Mouse (Mus musculus) right cerebral cortex, adult 18-20 months (tissue): ENCODE measurements around the gene Inip.

Experiments used
- DNase-seq: peaks from one replicate; pipeline ENCODE4 v3.0.0; 2022; ENCODE audit warnings: mixed read lengths

The Inip gene

DNA sequence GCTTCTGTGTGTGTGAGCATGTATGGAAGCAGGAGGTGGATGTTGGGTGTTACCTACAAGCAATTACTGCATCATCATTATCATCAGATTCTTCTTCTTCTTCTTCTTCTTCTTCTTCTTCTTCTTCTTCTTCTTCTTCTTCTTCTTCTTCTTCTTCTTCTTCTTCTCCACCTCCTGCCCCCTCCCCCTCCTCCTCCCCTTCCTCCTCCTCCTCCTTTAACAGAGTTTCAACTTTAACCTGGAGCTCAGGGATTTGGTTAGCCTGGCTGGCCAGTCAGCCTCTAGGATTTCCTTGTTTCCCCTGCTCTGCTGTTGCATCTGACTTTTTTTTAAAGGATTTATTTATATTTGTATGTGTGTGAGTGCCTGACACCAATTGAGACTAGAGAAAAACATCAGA, at the start of gene Inip:
Inip (minus strand) TSS at position 101 of the 400 bp plus-strand sequence.
- no peak for DNase-seq

DNA sequence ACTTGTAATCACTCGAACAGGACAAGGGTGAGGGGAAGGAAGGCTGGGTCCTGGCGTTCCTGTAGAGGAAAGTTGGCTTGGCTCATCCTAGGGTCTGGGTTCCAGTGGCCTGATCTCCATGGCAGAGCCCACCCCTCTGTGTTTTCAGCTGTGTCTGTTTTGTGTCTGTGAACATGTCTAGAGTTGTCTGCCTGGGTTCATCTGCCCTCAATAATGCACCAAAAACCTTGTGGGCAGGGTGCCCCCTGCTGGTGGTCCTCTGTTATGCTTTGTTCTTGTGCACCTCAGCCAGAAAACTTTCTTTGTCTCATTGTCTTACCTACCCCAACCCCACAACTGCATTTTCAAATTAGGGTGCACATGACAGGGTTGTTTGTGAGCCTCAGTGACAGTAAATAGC, 48.8 kb upstream of the Inip start:
- DNase-seq: peak; percentile 64

DNA sequence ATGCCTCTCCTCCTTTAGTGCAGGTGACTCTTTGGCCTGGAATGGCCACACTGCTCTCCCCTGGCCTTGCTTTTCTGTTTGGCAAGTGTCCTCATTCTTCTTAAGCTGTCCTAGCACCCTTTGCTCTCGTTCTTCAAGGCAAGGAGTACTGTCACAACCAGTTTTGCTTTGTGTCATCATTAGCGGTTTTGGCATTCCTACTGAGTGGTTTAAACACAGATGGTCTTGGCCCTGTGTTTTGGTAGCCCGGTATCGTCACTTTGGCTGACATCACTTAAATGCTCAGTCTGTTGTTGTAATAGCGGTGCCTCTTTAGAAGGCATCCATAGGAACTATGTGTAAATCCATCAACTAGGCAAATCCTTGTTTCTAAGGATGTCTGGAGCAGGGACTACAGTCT, 46.1 kb upstream of the Inip start:
- no peak for DNase-seq

GRCm38 (mm10) chr4:59845245-59845637, 43.9 kb upstream of the Inip start:
- DNase-seq: no peak

- no peak for DNase-seq
Observed at GRCm38 (mm10) chr4:59844460-59845244, 43.3 kb upstream of the Inip start.

- no peak for DNase-seq
Observed at GRCm38 (mm10) chr4:59837659-59838058, 36.3 kb upstream of the Inip start.

DNA sequence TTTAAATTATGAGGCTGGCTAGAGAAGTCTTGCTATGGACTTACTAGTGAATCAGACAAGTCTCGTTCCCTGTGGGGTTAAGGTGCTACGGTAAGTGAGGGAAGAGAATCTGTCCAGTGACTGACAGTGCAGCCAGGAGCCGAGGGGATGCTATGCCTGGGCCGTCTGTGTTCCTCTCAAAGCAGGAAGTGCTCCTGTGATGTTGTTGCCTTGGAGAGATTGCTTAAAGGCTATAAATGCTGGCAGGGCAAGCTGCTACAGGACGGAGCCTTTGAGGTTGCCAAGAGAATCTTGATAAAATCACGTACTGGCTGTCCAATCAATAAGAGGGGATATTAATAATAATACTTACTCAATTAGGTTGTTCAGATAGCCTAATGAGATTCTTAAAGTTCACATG, 31.4 kb upstream of the Inip start:
- DNase-seq: no peak

- DNase-seq: no peak
Observed at GRCm38 (mm10) chr4:59831038-59831437, 29.6 kb upstream of the Inip start.

GRCm38 (mm10) chr4:59829072-59829471, 27.7 kb upstream of the Inip start:
- DNase-seq: peak; percentile 38

- DNase-seq: no peak
Observed at GRCm38 (mm10) chr4:59826381-59826780, 25.0 kb upstream of the Inip start.

- peak; percentile 70 for DNase-seq
Observed at GRCm38 (mm10) chr4:59825634-59826033, 24.2 kb upstream of the Inip start.

- no peak for DNase-seq
Observed at GRCm38 (mm10) chr4:59824860-59825259, 23.5 kb upstream of the Inip start.

GRCm38 (mm10) chr4:59823470-59823869, 22.1 kb upstream of the Inip start:
- peak; percentile 80 for DNase-seq

DNA sequence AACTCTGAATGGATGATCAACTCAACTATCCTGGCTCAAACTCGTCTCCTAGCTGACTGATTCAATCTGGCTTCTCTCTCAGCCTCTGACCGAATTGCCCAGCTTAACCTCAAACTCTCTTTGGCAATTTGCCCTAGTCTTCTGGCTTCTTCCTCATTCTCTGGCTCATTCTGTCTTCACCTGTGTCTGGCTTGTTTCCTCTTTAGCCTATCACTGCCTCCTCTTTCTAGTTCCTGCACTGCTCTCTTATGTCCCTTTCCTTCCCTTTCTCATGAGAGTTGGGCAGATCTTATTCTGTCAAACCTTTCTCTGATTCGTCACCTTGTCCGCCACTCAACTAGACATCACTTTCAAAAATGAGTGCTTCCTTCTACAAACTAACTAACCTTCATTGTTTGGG, 20.7 kb upstream of the Inip start:
- DNase-seq: no peak

DNA sequence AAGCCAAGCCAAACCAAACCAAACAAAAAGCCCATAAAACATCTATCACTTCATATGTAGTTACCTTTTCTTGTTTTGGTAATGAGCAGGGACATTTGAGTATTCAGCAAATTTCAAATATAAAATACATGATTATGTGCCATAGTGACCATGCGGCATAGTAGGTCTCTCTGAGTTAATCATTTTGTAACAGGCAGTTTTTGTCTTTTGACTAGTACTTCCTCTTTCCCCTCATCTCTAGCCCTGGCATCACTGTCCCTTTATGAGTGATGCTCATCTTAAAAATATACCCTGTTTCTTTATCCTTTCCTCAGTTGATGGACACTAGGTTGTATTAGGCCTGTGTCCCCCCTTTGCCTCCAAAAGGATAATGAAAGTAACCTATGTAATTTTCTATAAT, 20.1 kb upstream of the Inip start:
- no peak for DNase-seq

DNA sequence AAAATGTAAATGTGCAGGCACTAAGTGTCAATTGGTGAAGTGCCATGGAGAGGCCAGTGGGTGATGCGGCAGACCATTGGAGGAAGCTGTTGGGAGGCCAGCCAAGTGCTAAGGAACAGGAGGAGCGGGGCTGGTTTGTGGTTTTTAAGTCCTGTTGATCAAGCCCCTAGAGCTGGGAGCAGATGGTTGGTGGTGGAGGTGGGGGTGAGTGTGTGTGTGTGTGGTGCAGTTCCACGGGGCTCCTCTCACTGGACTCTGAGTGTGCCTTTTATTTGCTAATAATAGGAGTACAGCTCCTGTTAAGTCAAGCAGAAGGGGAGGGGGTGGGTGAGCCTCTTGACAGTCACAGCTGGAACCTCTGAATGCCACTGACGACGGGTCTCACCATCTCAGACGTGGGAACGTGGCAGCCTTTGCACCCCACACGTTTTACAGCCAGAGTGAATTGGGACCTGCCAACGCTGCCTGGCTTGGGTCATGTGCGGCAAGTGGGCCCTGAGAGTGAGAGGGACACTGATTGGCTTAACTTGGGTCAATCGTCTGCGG, 18.2 kb upstream of the Inip start:
- no peak for DNase-seq

DNA sequence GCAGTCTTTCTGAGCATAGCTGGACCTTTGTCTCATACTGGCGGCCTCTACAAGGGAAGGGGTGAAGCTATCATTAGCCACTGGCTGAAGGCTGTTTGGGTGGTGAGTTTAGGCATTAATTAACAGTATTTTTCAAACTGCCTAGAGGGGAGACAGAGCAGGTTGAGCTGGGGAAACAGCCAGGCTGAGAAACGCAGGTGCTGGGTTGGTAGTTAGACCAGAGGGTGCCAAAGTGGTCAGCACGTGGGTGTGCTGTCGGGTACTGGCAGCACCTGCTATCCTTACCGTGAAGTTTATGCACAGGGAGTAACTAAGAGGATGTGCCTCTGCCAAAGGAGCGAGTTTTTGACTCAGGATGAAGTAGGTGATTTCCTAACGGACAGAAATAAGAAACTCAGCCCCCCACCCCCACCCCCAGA, 17.7 kb upstream of the Inip start:
- no peak for DNase-seq

- peak; percentile 56 for DNase-seq
Observed at GRCm38 (mm10) chr4:59818498-59818897, 17.1 kb upstream of the Inip start.

DNA sequence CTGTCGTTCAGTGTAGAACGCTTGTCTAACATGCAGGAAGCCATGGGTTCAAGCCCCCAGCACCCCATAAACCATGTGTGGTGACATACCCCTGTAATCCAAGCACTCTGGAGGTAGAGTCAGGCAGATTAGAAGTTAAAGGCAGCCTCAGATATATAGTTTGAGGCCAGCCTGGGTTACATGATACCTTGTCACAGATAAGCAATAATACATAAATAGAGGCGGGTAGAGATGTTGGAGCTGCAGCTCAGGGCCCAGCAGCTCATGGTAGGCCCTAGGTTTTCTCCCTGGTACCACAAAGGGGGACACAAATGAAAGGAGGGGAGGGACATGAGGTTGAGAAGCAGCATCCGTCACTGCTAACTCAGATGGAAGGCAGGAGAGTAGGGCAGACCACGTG, 16.4 kb upstream of the Inip start:
- DNase-seq: no peak

DNA sequence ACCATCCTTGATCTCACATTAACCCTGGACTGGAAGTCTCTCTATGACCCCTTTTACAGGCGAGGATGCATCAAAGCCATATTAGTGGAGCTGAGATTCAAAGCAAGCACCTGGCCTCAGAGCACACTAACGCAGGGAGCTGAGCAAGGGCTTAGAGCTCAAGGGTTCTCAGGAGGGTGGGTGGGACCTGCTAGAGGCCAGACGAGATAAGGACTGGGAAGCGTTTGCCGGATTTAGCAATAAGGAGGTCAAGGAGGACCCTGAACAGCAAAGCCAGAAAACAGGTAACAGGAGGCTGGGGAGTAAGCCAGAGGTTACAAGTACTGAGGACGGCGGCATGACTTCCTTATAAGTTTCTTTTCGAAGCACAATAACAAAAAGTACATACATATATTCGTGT, 15.1 kb upstream of the Inip start:
- DNase-seq: no peak

GRCm38 (mm10) chr4:59816016-59816415, 14.6 kb upstream of the Inip start:
- DNase-seq: no peak

DNA sequence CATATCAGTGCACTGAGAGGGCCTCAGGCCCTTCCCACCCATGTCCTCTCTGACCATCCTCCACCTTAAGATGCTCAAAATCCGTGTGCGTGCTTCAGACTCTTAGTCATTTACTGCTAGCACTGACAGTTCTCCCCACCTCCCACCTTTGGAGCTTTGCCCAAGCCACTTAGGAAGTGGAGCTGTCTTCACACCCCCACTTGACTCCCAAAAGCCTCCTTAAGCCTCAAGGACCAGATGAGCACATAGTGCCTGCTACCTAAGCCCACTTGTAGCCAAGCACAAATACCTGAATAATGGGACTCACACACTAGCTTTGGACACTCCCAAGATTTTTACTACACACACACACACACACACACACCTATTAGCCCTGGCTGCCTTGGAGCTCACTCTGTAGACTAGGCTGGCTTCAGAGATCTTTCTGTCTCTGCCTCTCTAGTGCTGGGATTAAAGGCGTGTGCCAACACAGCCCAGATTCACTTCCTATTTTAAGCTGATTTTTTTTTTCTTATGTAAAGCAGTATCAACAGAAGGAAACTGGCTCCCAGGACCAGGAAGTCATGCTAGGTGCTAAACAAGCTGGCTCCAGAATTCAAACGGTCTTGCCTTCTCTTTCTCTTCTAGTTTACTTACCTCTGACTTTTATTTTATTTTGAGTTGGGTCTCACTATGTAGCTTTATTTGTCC, 13.9 kb upstream of the Inip start:
- peak; percentile 63 for DNase-seq

GRCm38 (mm10) chr4:59814094-59814493, 12.7 kb upstream of the Inip start:
- no peak for DNase-seq

DNA sequence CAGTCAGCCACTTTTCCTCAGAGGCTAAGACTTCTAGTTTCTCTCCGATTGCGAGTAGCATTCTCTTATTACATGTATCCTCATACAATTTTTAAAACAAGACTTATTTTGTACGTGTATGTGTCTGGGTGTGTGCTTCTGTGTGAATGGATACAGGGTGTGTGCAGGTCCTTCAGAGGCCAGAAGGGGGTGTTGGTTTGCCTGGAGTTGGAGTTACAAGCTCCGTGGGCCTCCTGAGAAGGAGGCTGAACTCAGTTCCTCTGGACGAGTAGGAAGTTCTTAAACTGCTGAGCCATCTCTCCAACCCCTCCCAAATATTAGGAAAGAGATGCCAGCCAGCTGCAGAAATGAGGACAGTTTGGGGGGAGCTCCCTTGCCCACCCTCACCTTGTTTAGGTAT, 7.0 kb upstream of the Inip start:
- no peak for DNase-seq
